Mouse (Mus musculus) retina, embryonic 14.5 days (tissue): ENCODE measurements at regions not wholly inside any gene's neighbourhood (a gene's known extent, or its start where the extent isn't known, plus 50 kb on each side); places are given as distances from the start of the nearest gene placed in this dataset.

ENCODE experiments used
- DNase-seq: peaks from one replicate; pipeline ENCODE4 v3.0.0-alpha.2; 2015; ENCODE audit warnings: low spot score

- no peak for DNase-seq
Measured at GRCm38 (mm10) chr10:126734661-126735060, 166.5 kb downstream of the Atp23 start.

GRCm38 (mm10) chr10:126727840-126728239 is 173.3 kb downstream of the Atp23 start:
- no peak for DNase-seq

GRCm38 (mm10) chr10:126717961-126718360 is 183.2 kb downstream of the Atp23 start:
- no peak for DNase-seq

- no peak for DNase-seq
Measured at GRCm38 (mm10) chr10:126711758-126712157, 189.4 kb downstream of the Atp23 start.

- DNase-seq = no peak
Measured at GRCm38 (mm10) chr10:126709219-126709917, 191.8 kb downstream of the Atp23 start.

GRCm38 (mm10) chr10:126708730-126709129 is 192.4 kb downstream of the Atp23 start:
- DNase-seq = no peak

- no peak for DNase-seq
Measured at GRCm38 (mm10) chr10:126708215-126708614, 192.9 kb downstream of the Atp23 start.

- DNase-seq = no peak
Measured at GRCm38 (mm10) chr10:126697086-126697485, 204.1 kb downstream of the Atp23 start.

GRCm38 (mm10) chr10:126690914-126691673 is 210.1 kb downstream of the Atp23 start:
- DNase-seq = no peak

- peak; percentile 55 for DNase-seq
Measured at GRCm38 (mm10) chr10:126680275-126681184, 220.6 kb downstream of the Atp23 start.

- DNase-seq = no peak
Measured at GRCm38 (mm10) chr10:126679224-126680120, 221.7 kb downstream of the Atp23 start.

GRCm38 (mm10) chr10:126673437-126673836 is 227.7 kb downstream of the Atp23 start:
- no peak for DNase-seq

GRCm38 (mm10) chr10:126664408-126665083 is 236.6 kb downstream of the Atp23 start:
- DNase-seq = no peak

- no peak for DNase-seq
Measured at GRCm38 (mm10) chr10:126663461-126664013, 237.6 kb downstream of the Atp23 start.

GRCm38 (mm10) chr10:126662765-126663164 is 238.4 kb downstream of the Atp23 start:
- no peak for DNase-seq

- no peak for DNase-seq
Measured at GRCm38 (mm10) chr10:126661095-126661615, 240.0 kb downstream of the Atp23 start.

- DNase-seq = no peak
Measured at GRCm38 (mm10) chr10:126660024-126660423, 241.1 kb downstream of the Atp23 start.

GRCm38 (mm10) chr10:126652693-126653092 is 248.5 kb downstream of the Atp23 start:
- no peak for DNase-seq

GRCm38 (mm10) chr10:126646587-126646986 is 254.6 kb downstream of the Atp23 start:
- DNase-seq = no peak

GRCm38 (mm10) chr10:126641792-126642289 is 259.3 kb downstream of the Atp23 start:
- DNase-seq = peak; percentile 51
